30 mouse cellular contexts compared by ENCODE assay signal in the genomic region with DNA sequence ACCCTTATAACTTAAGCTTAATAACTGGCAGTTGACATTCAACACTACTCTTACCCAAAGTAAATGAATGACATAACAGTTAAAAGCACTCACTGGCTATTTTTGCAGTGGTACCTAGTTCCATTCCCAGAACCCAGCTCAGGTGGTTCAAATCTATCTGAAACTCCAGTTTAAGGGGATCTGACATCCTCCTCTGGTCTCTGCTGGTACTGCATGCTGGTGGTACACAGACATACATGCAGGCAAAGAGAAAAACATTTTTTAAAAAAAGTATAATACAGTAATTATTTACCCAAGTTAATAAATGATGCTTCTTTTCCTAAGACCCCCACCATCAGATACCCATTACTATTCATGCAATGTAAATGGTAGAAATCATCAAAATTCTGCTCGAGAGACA.
DNase-seq lines count a peak whose midpoint lies in the region; ATAC-seq and TF ChIP-seq lines count a peak whose summit lies in the region.
"Had no signal": no experiment of that assay in that cellular context is flagged by ENCODE, and none has a peak within 500 bp of the region (broad histone marks: within the 10 kb centered on the region; RNA-seq: fewer than 3 reads in every experiment).

No protein-coding gene starts in this region.

- intact Hi-C loops in gastrocnemius, adult 2 months (cut with DNase I): no loop called here

- H3K9me3 ChIP-seq in kidney, postnatal 0 days (replicated peaks; ENCODE audit: low read length): no peaks in the 10 kb centered on the region
- no peaks in the 10 kb centered on the region for H3K9me3 ChIP-seq in lung, postnatal 0 days (ENCODE audit: low read length)
- H3K9me3 ChIP-seq: embryonic facial prominence, embryonic 13.5 days; intestine, embryonic 15.5 days; limb, embryonic 10.5 days; limb, embryonic 15.5 days; lung, embryonic 15.5 days; neural tube, embryonic 15.5 days had no signal

- H3K9ac ChIP-seq in kidney, postnatal 0 days (ENCODE audit: low read depth, low read length): no peak overlapping the region
- no peak overlapping the region for H3K9ac ChIP-seq in lung, postnatal 0 days (replicated peaks; ENCODE audit: low read depth)
- H3K9ac ChIP-seq: embryonic facial prominence, embryonic 13.5 days; heart, embryonic 13.5 days; hindbrain, embryonic 14.5 days; intestine, embryonic 15.5 days; limb, embryonic 15.5 days; liver, embryonic 14.5 days; lung, embryonic 15.5 days; neural tube, embryonic 15.5 days had no signal

- no peak for ATAC-seq in kidney, postnatal 0 days (replicated peaks; ENCODE audit: low FRiP score, low read depth)
- no peak for ATAC-seq in lung, postnatal 0 days
- ATAC-seq: forebrain, embryonic 16.5 days; intestine, embryonic 15.5 days had no signal

- 79% methylated on average over 1 of the region's 1 CpGs for WGBS in kidney, postnatal 0 days
- 78% methylated on average over 1 of the region's 1 CpGs for WGBS in lung, postnatal 0 days

- H3K4me3 ChIP-seq in gastrocnemius, adult 2 months: no peak overlapping the region
- no peak overlapping the region for H3K4me3 ChIP-seq in kidney, postnatal 0 days (replicated peaks; ENCODE audit: low read depth, low read length)
- H3K4me3 ChIP-seq in lung, postnatal 0 days (ENCODE audit: low read depth, low read length): no peak overlapping the region
- H3K4me3 ChIP-seq: embryonic facial prominence, embryonic 13.5 days; forebrain, embryonic 10.5 days; heart, embryonic 13.5 days; intestine, embryonic 15.5 days; limb, embryonic 10.5 days; limb, embryonic 15.5 days; lung, embryonic 15.5 days; neural tube, embryonic 15.5 days had no signal

- H3K27ac ChIP-seq in gastrocnemius, adult 2 months: no peak overlapping the region
- no peak overlapping the region for H3K27ac ChIP-seq in kidney, postnatal 0 days
- no peak overlapping the region for H3K27ac ChIP-seq in lung, postnatal 0 days (ENCODE audit: low read length)
- H3K27ac ChIP-seq: embryonic facial prominence, embryonic 13.5 days; forebrain, embryonic 10.5 days; heart, embryonic 13.5 days; hindbrain, embryonic 14.5 days; intestine, embryonic 15.5 days; limb, embryonic 10.5 days; limb, embryonic 15.5 days; liver, embryonic 14.5 days; lung, embryonic 15.5 days; macrophage; neural tube, embryonic 15.5 days had no signal

- no peak for DNase-seq in gastrocnemius, adult 2 months
- DNase-seq in gastrocnemius, adult 18-20 months (ENCODE audit: low spot score): no peak
- DNase-seq in kidney, postnatal 0 days (ENCODE audit: low spot score): no peak
- no peak for DNase-seq in kidney, postnatal 14 days
- DNase-seq in lung, postnatal 0 days (ENCODE audit: low spot score): no peak
- no peak for DNase-seq in lung, postnatal 25 days (ENCODE audit: low spot score)
- no peak for DNase-seq in testis, postnatal 14 days (ENCODE audit: low spot score)
- DNase-seq: adrenal gland, postnatal 14 days; cerebellum, adult 11-12 months; cerebellum, postnatal 10 days; gastrocnemius, postnatal 14 days; heart, postnatal 10 days; kidney, adult 9 months; kidney, postnatal 25 days; midbrain, embryonic 14.5 days; retina, postnatal 1 day; right cerebral cortex, postnatal 14 days; thymus, postnatal 25 days had no signal

- no peaks in the 10 kb centered on the region for H3K36me3 ChIP-seq in kidney, postnatal 0 days (ENCODE audit: insufficient read depth, low read length)
- H3K36me3 ChIP-seq in lung, postnatal 0 days (ENCODE audit: insufficient read depth, low read length): no peaks in the 10 kb centered on the region
- H3K36me3 ChIP-seq: embryonic facial prominence, embryonic 13.5 days; forebrain, embryonic 10.5 days; heart, embryonic 13.5 days; intestine, embryonic 15.5 days; limb, embryonic 10.5 days; limb, embryonic 15.5 days; lung, embryonic 15.5 days; neural tube, embryonic 15.5 days had no signal

- no peaks in the 10 kb centered on the region for H3K4me1 ChIP-seq in kidney, postnatal 0 days (replicated peaks; ENCODE audit: insufficient read depth, low read length)
- H3K4me1 ChIP-seq in lung, postnatal 0 days (ENCODE audit: insufficient read depth, low read depth, low read length): no peaks in the 10 kb centered on the region
- H3K4me1 ChIP-seq: limb, embryonic 10.5 days had no signal

- H3K4me2 ChIP-seq in kidney, postnatal 0 days (ENCODE audit: low read length): no peak overlapping the region
- H3K4me2 ChIP-seq in lung, postnatal 0 days (replicated peaks; ENCODE audit: low read depth, low read length): no peak overlapping the region
- H3K4me2 ChIP-seq: embryonic facial prominence, embryonic 13.5 days; heart, embryonic 13.5 days; hindbrain, embryonic 14.5 days; intestine, embryonic 15.5 days; limb, embryonic 15.5 days; lung, embryonic 15.5 days; neural tube, embryonic 15.5 days had no signal

- H3K27me3 ChIP-seq in kidney, postnatal 0 days (ENCODE audit: insufficient read depth, low read length): no peaks in the 10 kb centered on the region
- H3K27me3 ChIP-seq in lung, postnatal 0 days (replicated peaks; ENCODE audit: insufficient read depth, low read length): no peaks in the 10 kb centered on the region
- H3K27me3 ChIP-seq: embryonic facial prominence, embryonic 13.5 days; heart, embryonic 13.5 days; intestine, embryonic 15.5 days; limb, embryonic 15.5 days; lung, embryonic 15.5 days; neural tube, embryonic 15.5 days had no signal

- TF ChIP-seq EP300 in lung, postnatal 0 days (IDR thresholded peaks at IDR 0.05): no peak

- TF ChIP-seq CTCF in gastrocnemius, adult 2 months (IDR thresholded peaks at IDR 0.05): peak; percentile 37; the same call in 1 of the 2 replicates
- TF ChIP-seq CTCF in kidney, postnatal 0 days (IDR thresholded peaks at IDR 0.05; ENCODE audit: low read depth): peak; percentile 29; the same call in 1 of the 2 replicates
- peak; percentile 49 for TF ChIP-seq CTCF in lung, postnatal 0 days (IDR thresholded peaks at IDR 0.05)
